Mouse (Mus musculus) G1E (cell line): ENCODE measurements around the gene Ipo11.

Source experiments
- CTCF ChIP-seq: IDR thresholded peaks from 2 replicates; pipeline ENCODE4 v1.5.1; 2012; ENCODE audit warnings: low read depth, low read length, inconsistent platforms, mixed read lengths
- GATA1 ChIP-seq: IDR thresholded peaks from 2 replicates; pipeline ENCODE4 v1.6.1; 2012; ENCODE audit warnings: borderline replicate concordance, low read length, inconsistent platforms, mixed read lengths
- GATA2 ChIP-seq: IDR thresholded peaks from 2 replicates; pipeline ENCODE4 v1.6.1; 2012; ENCODE audit warnings: low read depth, low read length, inconsistent platforms, borderline replicate concordance

DNA sequence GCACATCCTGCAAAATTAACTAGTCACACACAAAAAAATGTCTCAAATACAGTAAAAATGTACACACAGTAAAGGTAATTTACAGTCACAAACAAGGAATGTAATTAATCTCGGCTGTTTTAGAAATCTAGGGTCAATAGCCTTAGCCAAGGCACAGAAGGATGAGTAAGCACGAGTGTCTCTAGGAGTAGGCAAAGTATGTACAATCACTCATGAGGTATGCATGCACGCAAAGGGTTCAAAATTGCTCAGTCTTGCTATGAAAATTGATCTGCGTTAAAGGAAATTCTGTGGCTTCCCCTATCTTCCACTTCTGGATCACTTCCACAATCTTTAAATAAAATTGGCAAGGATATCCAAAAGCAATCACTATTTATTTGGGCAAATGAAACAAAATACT is 24.7 kb upstream of the Ipo11 start:
- TF ChIP-seq GATA2, result no peak
- no peak for TF ChIP-seq CTCF
- no peak for TF ChIP-seq GATA1
